Mouse (Mus musculus): ENCODE data around the gene Lpcat4. TPM values are rescaled to one million over a fixed set of nuclear protein-coding genes. Genes with fewer than 3 reads are reported as not detected.

The Lpcat4 gene
- polyA plus RNA-seq, 1 experiment from 2014 or later = 24.5 TPM

GRCm38 (mm10) chr2:112249780-112250453 lies 10.6 kb downstream of the Lpcat4 start:
- 92% methylated on average over 10 of the region's 10 CpGs for WGBS
- no peak for ATAC-seq
- H3K9me3 ChIP-seq (replicated peaks; ENCODE audit: control insufficient read depth, low read length, poor library complexity, severe bottlenecking) = no peaks in the 10 kb centered on the region

DNA sequence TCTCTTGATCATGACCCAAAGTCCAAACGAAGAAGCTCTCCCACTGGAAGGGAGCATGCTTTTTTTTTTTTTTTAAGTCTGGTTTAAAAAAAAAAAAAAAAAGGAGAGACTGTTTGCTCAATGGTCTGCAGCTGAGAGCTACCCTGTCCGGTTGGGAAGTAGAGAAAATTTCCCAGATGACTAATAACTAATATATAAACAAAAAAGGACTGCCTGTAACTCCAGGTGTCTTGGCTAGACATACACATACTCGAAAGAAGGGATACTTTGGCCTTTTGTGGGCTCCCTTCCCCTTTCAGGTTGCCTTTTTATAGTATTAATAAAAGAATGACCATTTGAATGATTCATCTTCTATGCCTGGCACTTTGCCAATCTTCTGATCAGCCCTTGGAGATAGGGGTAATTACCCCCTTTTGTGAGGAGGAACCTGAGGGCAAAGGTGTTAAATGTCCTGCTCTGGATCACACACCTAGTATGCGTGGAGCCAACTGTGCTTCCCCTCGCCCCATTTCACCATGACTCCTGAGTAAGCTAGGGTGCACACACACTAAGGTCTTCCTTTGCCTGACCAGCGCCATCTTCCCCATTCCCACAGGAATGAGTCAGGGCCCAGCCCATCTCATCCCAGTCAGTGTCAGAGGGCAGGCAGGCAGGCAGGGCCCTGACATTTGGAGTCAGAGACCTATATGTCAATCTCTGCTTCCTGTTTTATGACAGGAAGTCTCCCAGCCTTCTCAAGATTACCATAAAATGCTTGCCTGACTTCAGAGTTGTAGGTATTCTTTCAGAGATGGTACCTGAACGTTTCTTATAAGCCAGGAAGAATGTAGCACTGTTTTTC lies 15.6 kb downstream of the Lpcat4 start:
- no peak overlapping the region for H3K4me2 ChIP-seq (ENCODE audit: low read length)
- H3K4me1 ChIP-seq (ENCODE audit: control insufficient read depth, insufficient read depth, low read length) = no peaks in the 10 kb centered on the region
- H3K4me3 ChIP-seq (ENCODE audit: low read depth, low read length) = no peak overlapping the region
- no peaks in the 10 kb centered on the region for H3K27me3 ChIP-seq (ENCODE audit: control insufficient read depth, insufficient read depth, low read depth, low read length)
- no peak overlapping the region for H3K9ac ChIP-seq (ENCODE audit: low read depth, low read length)
- no peaks in the 10 kb centered on the region for H3K36me3 ChIP-seq (ENCODE audit: control insufficient read depth, insufficient read depth, low read length)
- ATAC-seq = no peak
- WGBS = 71% methylated on average over 7 of the region's 7 CpGs
- no peaks in the 10 kb centered on the region for H3K9me3 ChIP-seq (replicated peaks; ENCODE audit: control insufficient read depth, low read length, poor library complexity, severe bottlenecking)
- H3K27ac ChIP-seq (ENCODE audit: low read length) = no peak overlapping the region

More at GRCm38 (mm10) chr2:112249780-112250453, 10.6 kb downstream of the Lpcat4 start:
- Histone ChIP-seq H3K27ac (ENCODE audit: low read length) (no peak overlapping the region), H3K36me3 (ENCODE audit: control insufficient read depth, insufficient read depth, low read length) (peaks cover 12% of the 10 kb centered on the region), H3K4me3 (ENCODE audit: low read depth, low read length) (no peak overlapping the region), H3K4me2 (ENCODE audit: low read length) (no peak overlapping the region), H3K4me1 (ENCODE audit: control insufficient read depth, insufficient read depth, low read length) (no peaks in the 10 kb centered on the region), H3K9ac (ENCODE audit: low read depth, low read length) (no peak overlapping the region), H3K27me3 (ENCODE audit: control insufficient read depth, insufficient read depth, low read depth, low read length) (no peaks in the 10 kb centered on the region)

DNA sequence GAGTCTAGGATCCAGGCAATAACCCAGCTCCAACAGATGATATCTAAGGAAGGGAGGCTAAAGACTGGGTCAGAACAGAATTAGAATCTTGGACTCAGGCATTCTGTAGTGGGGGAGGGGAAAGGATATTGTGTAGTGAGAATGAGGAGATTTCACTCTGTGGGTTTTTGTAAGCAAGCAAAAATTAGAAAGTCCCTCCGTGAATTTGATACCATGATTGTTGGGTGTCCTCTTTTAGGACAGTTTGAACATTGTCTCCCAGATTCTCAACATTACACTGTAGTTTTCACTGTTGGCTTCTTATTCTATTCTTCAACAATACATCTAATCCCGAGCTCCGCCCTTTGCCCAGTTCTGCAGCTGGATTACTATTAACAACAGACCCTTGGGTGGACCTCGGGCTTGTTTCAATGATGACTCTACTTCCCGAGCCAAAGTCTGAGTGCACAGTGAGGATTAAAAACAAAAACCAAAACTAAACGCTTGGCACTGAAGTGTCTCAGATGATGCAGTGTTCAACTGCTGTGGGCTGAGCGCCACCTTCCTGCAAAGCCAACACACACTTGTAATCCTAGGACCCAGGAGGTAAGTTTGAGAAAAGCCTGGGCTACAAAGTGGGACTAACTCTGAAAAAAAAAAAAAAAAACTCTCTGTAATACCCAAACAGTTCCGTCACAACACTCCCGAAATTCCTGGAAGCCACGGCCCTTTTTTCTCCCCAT lies 20.1 kb downstream of the Lpcat4 start, which contains the start of gene Nutm1:
Gene Nutm1 (minus strand): TSS at position 51 of the 722 bp plus-strand sequence.
- Histone ChIP-seq H3K27me3 (ENCODE audit: control insufficient read depth, insufficient read depth, low read depth, low read length) (no peaks in the 10 kb centered on the region), H3K4me2 (ENCODE audit: low read length) (no peak within 1 kb of the TSS), H3K4me1 (ENCODE audit: control insufficient read depth, insufficient read depth, low read length) (peaks cover 11% of the 10 kb centered on the region), H3K36me3 (ENCODE audit: control insufficient read depth, insufficient read depth, low read length) (no peaks in the 10 kb centered on the region), H3K9me3 (replicated peaks; ENCODE audit: control insufficient read depth, low read length, poor library complexity, severe bottlenecking) (no peaks in the 10 kb centered on the region), H3K9ac (ENCODE audit: low read depth, low read length) (no peak within 1 kb of the TSS), H3K4me3 (ENCODE audit: low read depth, low read length) (no peak within 1 kb of the TSS), H3K27ac (ENCODE audit: low read length) (no peak within 1 kb of the TSS)
- ATAC-seq = no peak
- 67% methylated on average over 10 of the region's 10 CpGs for WGBS

DNA sequence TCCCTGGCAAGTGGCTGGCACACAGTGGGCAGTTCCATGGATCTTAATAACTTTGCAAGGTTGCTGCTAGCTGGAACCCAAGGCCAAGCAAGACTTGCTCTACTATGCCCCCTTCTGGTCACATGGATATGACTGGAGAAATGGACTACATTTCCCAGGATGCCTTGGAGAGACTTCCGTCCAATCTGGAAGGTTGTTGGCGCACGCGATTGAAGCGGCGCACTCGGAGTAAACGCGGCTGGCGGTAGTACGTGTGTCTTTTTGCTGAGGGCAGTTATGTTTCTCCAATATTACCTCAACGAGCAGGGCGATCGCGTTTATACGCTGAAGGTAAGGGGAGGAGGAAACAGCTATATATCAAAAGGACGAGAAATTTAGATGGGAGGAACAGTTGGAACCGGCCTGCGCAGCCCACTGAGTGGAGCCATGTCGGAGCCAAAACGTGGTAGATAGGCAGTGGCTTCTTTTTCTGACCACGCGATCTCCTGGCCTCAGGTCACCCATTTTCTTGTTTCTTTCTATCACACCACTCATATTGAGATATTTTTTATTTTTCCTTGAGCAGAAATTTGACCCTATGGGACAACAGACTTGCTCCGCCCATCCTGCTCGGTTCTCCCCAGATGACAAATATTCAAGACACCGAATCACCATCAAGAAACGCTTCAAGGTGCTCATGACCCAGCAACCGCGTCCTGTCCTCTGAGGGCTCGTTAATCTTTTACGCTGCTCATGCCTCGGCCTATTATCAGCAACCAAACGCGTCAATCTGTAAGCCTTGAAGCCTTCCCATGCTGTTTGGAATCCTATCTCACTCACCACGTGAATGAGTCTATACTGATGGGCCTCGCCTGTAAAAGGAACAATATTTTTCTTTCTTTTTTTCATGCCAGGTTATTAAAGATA lies 22.7 kb downstream of the Lpcat4 start, which contains the start of gene Nop10:
Gene Nop10 (plus strand): TSS at position 179 of the 906 bp plus-strand sequence.
- Histone ChIP-seq H3K9me3 (replicated peaks; ENCODE audit: control insufficient read depth, low read length, poor library complexity, severe bottlenecking) (no peaks in the 10 kb centered on the region), H3K4me1 (ENCODE audit: control insufficient read depth, insufficient read depth, low read length) (peaks cover 17% of the 10 kb centered on the region), H3K4me2 (ENCODE audit: low read length) (peak within 1 kb of the TSS; percentile 81), H3K36me3 (ENCODE audit: control insufficient read depth, insufficient read depth, low read length) (no peaks in the 10 kb centered on the region), H3K27me3 (ENCODE audit: control insufficient read depth, insufficient read depth, low read depth, low read length) (no peaks in the 10 kb centered on the region), H3K9ac (ENCODE audit: low read depth, low read length) (peak within 1 kb of the TSS; percentile 68), H3K27ac (ENCODE audit: low read length) (peak within 1 kb of the TSS; percentile 75), H3K4me3 (ENCODE audit: low read depth, low read length) (peak within 1 kb of the TSS; percentile 61)
- WGBS = under 1% methylated on average over 36 of the region's 36 CpGs
- ATAC-seq = peak; percentile 69

- no peaks in the 10 kb centered on the region for H3K9me3 ChIP-seq (replicated peaks; ENCODE audit: control insufficient read depth, low read length, poor library complexity, severe bottlenecking)
- peaks cover 24% of the 10 kb centered on the region for H3K4me1 ChIP-seq (ENCODE audit: control insufficient read depth, insufficient read depth, low read length)
- peak overlapping the region; percentile 81 for H3K4me2 ChIP-seq (ENCODE audit: low read length)
- H3K27me3 ChIP-seq (ENCODE audit: control insufficient read depth, insufficient read depth, low read depth, low read length) = no peaks in the 10 kb centered on the region
- 31% methylated on average over 4 of the region's 4 CpGs for WGBS
- peak overlapping the region; percentile 61 for H3K4me3 ChIP-seq (ENCODE audit: low read depth, low read length)
- ATAC-seq = no peak
- peak overlapping the region; percentile 68 for H3K9ac ChIP-seq (ENCODE audit: low read depth, low read length)
- H3K27ac ChIP-seq (ENCODE audit: low read length) = no peak overlapping the region; the same call in 1 of the 2 replicates
- no peaks in the 10 kb centered on the region for H3K36me3 ChIP-seq (ENCODE audit: control insufficient read depth, insufficient read depth, low read length)
Measured at GRCm38 (mm10) chr2:112262779-112263295, 23.6 kb downstream of the Lpcat4 start.

DNA sequence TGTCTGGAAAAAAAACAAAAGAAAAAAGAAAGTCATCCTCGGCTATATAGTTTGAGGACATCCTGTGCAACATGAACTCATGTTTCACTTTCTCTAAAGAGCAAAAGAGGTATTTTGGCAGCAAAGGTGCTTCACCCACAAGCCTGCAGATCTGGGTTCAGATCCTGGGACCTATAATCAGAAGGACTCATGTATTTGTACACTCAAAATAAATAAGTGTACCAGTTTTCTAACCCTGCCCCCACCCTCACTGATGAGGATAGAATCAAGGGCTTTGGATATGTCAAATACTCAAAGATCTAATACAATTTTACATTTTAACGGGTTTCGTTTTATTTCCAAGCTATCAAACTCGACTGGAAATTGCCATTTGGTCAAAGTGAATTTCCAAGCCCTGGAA lies 25.1 kb downstream of the Lpcat4 start:
- H3K27me3 ChIP-seq (ENCODE audit: control insufficient read depth, insufficient read depth, low read depth, low read length) = no peaks in the 10 kb centered on the region
- no peak overlapping the region for H3K27ac ChIP-seq (ENCODE audit: low read length)
- ATAC-seq = no peak
- H3K9ac ChIP-seq (ENCODE audit: low read depth, low read length) = no peak overlapping the region
- 81% methylated on average over 4 of the region's 4 CpGs for WGBS
- H3K4me2 ChIP-seq (ENCODE audit: low read length) = no peak overlapping the region
- no peaks in the 10 kb centered on the region for H3K9me3 ChIP-seq (replicated peaks; ENCODE audit: control insufficient read depth, low read length, poor library complexity, severe bottlenecking)
- no peaks in the 10 kb centered on the region for H3K36me3 ChIP-seq (ENCODE audit: control insufficient read depth, insufficient read depth, low read length)
- peaks cover 35% of the 10 kb centered on the region for H3K4me1 ChIP-seq (ENCODE audit: control insufficient read depth, insufficient read depth, low read length)
- no peak overlapping the region for H3K4me3 ChIP-seq (ENCODE audit: low read depth, low read length)

GRCm38 (mm10) chr2:112265448-112266241 lies 26.4 kb downstream of the Lpcat4 start, which contains the start of gene Slc12a6:
Slc12a6 (plus strand) TSS chr2:112265825.
- Histone ChIP-seq H3K9ac (ENCODE audit: low read depth, low read length) (peak within 1 kb of the TSS; percentile 72), H3K4me2 (ENCODE audit: low read length) (peak within 1 kb of the TSS; percentile 92), H3K27me3 (ENCODE audit: control insufficient read depth, insufficient read depth, low read depth, low read length) (no peaks in the 10 kb centered on the region), H3K4me3 (ENCODE audit: low read depth, low read length) (peak within 1 kb of the TSS; percentile 91), H3K27ac (ENCODE audit: low read length) (peak within 1 kb of the TSS; percentile 93), H3K9me3 (replicated peaks; ENCODE audit: control insufficient read depth, low read length, poor library complexity, severe bottlenecking) (no peaks in the 10 kb centered on the region), H3K4me1 (ENCODE audit: control insufficient read depth, insufficient read depth, low read length) (peaks cover 42% of the 10 kb centered on the region), H3K36me3 (ENCODE audit: control insufficient read depth, insufficient read depth, low read length) (no peaks in the 10 kb centered on the region)
- peak; percentile 94 for ATAC-seq
- under 1% methylated on average over 65 of the region's 85 CpGs for WGBS

Measured in midbrain, embryonic 16.5 days (tissue).